Mouse (Mus musculus): ENCODE results near the gene Zfp541. TPM values are rescaled to one million over a fixed set of nuclear protein-coding genes. Genes with fewer than 3 reads are reported as not detected.

Gene Zfp541
- total RNA-seq, 1 experiment from 2014 or later = not detected

- ATAC-seq (replicated peaks; ENCODE audit: low read depth, poor library complexity, severe bottlenecking) = peak; percentile 93
These were observed 58.1 kb downstream of the Zfp541 start, which contains the start of gene Kptn for GRCm38 (mm10) chr7:16119569-16120261. Kptn (plus strand) TSS chr7:16119895.

DNA sequence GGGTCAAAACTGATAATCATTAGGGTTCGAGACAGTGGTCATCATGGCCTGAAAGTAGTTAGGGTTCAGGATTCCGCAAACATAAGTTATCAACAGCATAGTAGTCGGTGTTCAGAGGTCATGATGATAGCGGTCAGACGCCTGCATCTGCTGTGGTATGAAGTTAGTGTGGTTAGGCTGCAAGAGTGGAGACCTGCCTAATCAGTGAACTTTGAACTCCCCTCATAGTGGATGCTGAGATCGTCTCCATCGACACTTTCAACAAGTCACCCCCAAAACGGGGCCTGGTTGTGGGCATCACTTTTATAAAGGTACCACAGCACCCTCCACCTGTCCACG, 58.6 kb downstream of the Zfp541 start:
- ATAC-seq (replicated peaks; ENCODE audit: low read depth, poor library complexity, severe bottlenecking) = no peak; the same call in 1 of the 2 replicates

- no peak for ATAC-seq (replicated peaks; ENCODE audit: low read depth, poor library complexity, severe bottlenecking)
These were observed 64.2 kb downstream of the Zfp541 start for GRCm38 (mm10) chr7:16125829-16126228.

- ATAC-seq (replicated peaks; ENCODE audit: low read depth, poor library complexity, severe bottlenecking) = no peak
These were observed 66.7 kb downstream of the Zfp541 start for GRCm38 (mm10) chr7:16128344-16128743.

DNA sequence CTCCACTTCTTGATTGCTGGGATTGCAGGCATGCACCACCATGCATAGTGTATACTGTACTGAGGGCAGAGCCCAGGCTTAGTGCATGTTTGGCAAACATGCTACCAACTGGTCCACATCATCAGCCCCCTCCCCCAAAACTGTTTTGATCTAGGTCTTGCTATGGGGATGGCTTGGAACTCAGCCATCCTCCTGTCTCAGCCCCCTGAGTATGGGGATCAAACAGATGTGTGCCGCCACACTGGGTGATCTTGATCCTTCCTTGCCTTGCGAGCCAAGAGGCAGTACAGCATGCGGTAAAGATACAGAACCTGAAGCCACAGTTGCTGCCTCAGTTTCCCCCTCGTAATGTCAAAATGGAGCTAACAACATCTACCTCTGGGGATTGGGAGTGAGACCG, 67.3 kb downstream of the Zfp541 start:
- ATAC-seq (replicated peaks; ENCODE audit: low read depth, poor library complexity, severe bottlenecking) = no peak

DNA sequence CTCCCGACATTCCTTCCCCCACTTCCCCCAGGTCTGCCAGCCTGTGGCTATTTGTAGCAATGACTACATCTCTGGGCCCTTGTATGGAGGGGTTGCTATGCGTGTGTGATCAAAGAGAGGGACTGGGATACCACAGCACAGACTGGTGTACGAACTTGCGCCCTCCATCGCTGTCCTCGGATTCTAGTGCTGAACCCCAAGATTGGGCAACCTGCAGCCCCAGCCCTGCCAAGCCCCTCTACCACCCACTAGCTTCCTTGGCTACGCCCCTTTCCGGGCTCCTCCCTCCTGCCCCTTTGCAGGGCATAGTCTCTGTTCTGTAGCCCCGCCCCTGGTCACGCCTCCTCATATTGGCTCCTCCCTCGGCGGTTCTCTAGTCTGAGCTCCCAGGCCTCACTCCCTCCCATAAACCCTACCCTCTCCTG, 67.8 kb downstream of the Zfp541 start, which contains the start of gene Slc8a2:
Slc8a2 (plus strand) TSS at position 406 of the 425 bp plus-strand sequence.
- ATAC-seq (replicated peaks; ENCODE audit: low read depth, poor library complexity, severe bottlenecking) = peak; percentile 87

DNA sequence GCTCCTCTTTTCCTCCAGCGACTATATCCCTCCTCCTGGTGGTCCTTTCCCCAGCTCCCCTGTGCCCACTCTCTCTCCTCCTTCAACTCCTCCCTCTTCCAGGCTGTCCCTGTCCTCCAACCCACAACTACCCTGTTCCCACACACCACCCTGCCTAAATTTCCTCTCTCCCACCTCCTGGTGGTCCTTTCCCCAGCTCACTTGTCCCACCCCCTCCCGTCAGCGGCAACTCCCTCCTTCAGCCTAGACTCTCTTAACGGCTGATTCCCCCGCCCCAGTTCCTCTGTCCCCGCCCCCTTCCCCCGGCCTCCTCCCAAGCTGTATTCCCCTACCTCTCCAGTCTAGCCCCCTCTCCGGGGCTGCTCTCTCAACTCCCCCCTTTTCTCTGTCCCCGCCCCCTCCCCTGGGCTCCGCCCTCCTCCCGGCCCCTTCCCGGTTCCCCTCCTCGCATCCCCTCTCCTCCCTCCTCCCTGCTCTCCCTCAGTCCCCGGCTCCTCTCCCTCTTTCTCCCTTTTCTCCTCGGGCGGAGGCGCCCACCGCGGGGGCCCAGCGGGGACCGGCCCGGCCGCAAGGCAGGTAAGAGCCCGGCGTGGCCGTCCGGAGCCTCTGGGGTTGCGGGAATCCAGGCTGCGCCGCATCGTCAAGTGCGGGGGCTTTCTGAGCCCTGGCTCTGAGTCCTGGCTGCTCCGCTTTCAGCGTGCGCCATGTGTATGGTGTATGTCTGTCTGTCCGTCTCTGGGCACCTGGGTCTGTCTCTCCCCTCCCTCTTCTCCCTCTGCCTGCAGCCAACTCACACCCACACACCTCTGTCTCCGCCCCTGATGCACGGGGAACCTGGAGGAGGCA, 68.5 kb downstream of the Zfp541 start:
- 0 out of 2 replicates have a peak, but pooled peaks have one; percentile 1 for ATAC-seq (replicated peaks; ENCODE audit: low read depth, poor library complexity, severe bottlenecking)

DNA sequence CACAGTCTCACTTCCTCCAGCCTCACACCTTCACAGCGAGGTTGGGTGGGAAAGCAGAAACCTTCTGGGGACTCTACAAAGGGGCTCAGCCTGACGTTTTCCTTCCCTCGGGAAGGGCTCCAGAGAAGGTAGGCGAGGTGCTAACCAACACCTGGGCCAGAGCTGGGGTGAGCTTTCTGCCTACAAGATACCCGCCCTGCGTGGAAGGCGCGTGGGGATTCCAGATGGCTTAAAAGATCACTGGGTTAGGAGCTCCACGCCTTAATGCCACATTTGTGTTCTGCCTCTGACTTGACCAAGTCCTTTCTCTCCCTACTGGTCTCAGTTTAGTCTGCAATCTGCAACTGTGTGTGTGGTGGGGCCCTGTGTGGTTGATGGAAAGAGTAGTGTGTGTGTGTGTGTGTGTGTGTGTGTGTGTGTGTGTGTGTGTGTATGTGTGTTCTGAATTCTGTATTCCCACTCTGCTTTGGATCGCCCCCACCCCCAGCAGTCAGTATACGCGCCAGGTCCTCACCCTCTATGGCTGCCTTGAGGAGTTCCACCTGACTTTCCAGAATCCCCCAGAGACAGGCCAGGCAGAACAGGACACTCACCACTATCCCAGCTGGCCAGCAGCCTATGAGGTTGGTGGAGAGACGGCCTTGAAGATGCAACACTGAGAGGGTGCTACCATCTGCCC, 69.5 kb downstream of the Zfp541 start:
- no peak for ATAC-seq (replicated peaks; ENCODE audit: low read depth, poor library complexity, severe bottlenecking)

DNA sequence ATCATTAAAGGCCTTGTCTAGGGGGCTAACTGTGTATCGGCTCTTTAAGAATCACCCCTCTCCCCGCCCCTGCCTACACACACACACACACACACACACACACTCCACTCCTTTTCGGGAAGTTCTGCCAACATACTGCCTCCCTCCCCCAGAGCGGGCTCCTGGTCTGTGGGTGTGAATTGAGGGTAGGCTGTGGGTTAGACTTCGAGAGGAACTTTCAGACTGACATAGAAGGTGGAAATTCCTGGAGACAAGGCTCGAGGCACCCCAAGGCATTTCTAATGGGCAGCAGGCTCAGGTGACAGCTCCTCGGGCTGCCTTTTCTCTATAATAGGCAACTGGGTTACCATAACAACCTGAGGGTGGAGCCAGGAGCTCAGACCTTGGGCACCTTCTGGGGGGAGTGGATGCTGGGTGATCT, 70.6 kb downstream of the Zfp541 start:
- ATAC-seq (replicated peaks; ENCODE audit: low read depth, poor library complexity, severe bottlenecking) = no peak

- ATAC-seq (replicated peaks; ENCODE audit: low read depth, poor library complexity, severe bottlenecking) = no peak
These were observed 71.3 kb downstream of the Zfp541 start for GRCm38 (mm10) chr7:16132926-16133325.

DNA sequence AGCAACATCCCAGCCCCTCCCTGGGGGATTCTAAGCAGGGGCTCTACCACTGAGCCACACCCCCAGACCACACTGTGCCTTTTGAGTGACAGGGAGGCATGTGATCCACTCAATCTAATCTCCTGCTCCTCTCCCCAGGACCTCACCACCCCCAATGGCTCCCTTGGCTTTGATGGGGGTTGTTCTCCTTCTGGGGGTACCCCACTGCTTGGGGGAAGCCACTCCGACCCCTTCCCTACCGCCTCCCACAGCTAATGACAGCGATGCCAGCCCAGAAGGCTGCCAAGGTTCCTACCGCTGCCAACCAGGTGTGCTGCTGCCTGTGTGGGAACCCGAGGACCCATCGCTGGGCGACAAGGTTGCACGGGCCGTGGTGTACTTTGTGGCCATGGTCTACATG, 72.1 kb downstream of the Zfp541 start:
- no peak for ATAC-seq (replicated peaks; ENCODE audit: low read depth, poor library complexity, severe bottlenecking)

- ATAC-seq (replicated peaks; ENCODE audit: low read depth, poor library complexity, severe bottlenecking) = no peak
These were observed 73.4 kb downstream of the Zfp541 start for GRCm38 (mm10) chr7:16134951-16135392.

Other genes with a start within 250 kb of the Zfp541 start
- not detected in 2 replicates for gene Obox6, start 222.1 kb upstream of the Zfp541 start, total RNA-seq (2017)
- gene Crx, start 181.8 kb upstream of the Zfp541 start, total RNA-seq (2017) = not detected in 2 replicates
- gene Crxos, start 179.2 kb upstream of the Zfp541 start, total RNA-seq (2017) = not detected in 2 replicates
- gene Selenow, start 139.4 kb upstream of the Zfp541 start, total RNA-seq (2017) = 42.3 and 56.5 TPM in 2 replicates
- 458 and 478 TPM in 2 replicates for gene Nop53, start 115.7 kb upstream of the Zfp541 start, total RNA-seq (2017)
- gene Ehd2, start 94.2 kb upstream of the Zfp541 start, total RNA-seq (2017) = 1.0 and 1.9 TPM in 2 replicates
- gene Bicra, start 13.9 kb upstream of the Zfp541 start, total RNA-seq (2017) = 1.2 and 2.5 TPM in 2 replicates
- 61.1 and 65.9 TPM in 2 replicates for gene Napa, start 36.6 kb downstream of the Zfp541 start, total RNA-seq (2017)
- gene Kptn, start 58.1 kb downstream of the Zfp541 start, total RNA-seq (2017) = 6.5 and 6.8 TPM in 2 replicates
- 0.09 TPM in 1 of 2 replicates, not detected in the other for gene Slc8a2, start 68.0 kb downstream of the Zfp541 start, total RNA-seq (2017)
- not detected in 2 replicates for gene Meis3, start 113.3 kb downstream of the Zfp541 start, total RNA-seq (2017)
- 4.5 and 9.2 TPM in 2 replicates for gene Dhx34, start 160.2 kb downstream of the Zfp541 start, total RNA-seq (2017)
- 1.1 and 3.1 TPM in 2 replicates for gene C5ar2, start 182.3 kb downstream of the Zfp541 start, total RNA-seq (2017)
- 0.55 TPM in 1 of 2 replicates, not detected in the other for gene C5ar1, start 197.7 kb downstream of the Zfp541 start, total RNA-seq (2017)
- 15.1 and 18.0 TPM in 2 replicates for gene Inafm1, start 211.8 kb downstream of the Zfp541 start, total RNA-seq (2017)
- gene Ccdc9, start 225.0 kb downstream of the Zfp541 start, total RNA-seq (2017) = 53.6 and 123 TPM in 2 replicates
- gene Bbc3, start 246.6 kb downstream of the Zfp541 start, total RNA-seq (2017) = 1.4 and 2.5 TPM in 2 replicates